Mouse (Mus musculus) midbrain, embryonic 16.5 days (tissue): ENCODE measurements around the gene Kremen2. TPM values are rescaled to one million over a fixed set of nuclear protein-coding genes. Genes with fewer than 3 reads are reported as not detected.

Source experiments
- ATAC-seq: fragments of 200-750 bp; cut with Nextera tagmentation; 2 replicates; pipeline ENCODE4 v1.8.0; 2017; ENCODE audit warnings: moderate TSS enrichment
- H3K27ac ChIP-seq: fragments of 300-500 bp; sonication (generic); 2 replicates; pipeline ENCODE4 v1.5.1; 2014; ENCODE audit warnings: mild to moderate bottlenecking, low read length, mixed read lengths
- H3K27me3 ChIP-seq: fragments of 300-500 bp; sonication (generic); 2 replicates; pipeline ENCODE4 v1.6.1; 2014; ENCODE audit warnings: low read depth, low read length, mixed read lengths; ENCODE audit not compliant: control insufficient read depth, insufficient read depth
- H3K36me3 ChIP-seq: fragments of 300-500 bp; sonication (generic); 2 replicates; pipeline ENCODE4 v1.6.1; 2014; ENCODE audit warnings: mild to moderate bottlenecking, low read length, moderate library complexity, mixed read lengths; ENCODE audit not compliant: control insufficient read depth, insufficient read depth
- H3K4me1 ChIP-seq: fragments of 300-500 bp; sonication (generic); 2 replicates; pipeline ENCODE4 v1.6.1; 2014; ENCODE audit warnings: mild to moderate bottlenecking, low read length, mixed read lengths; ENCODE audit not compliant: control insufficient read depth, insufficient read depth
- H3K4me2 ChIP-seq: fragments of 300-500 bp; sonication (generic); 2 replicates; pipeline ENCODE4 v1.6.1; 2014; ENCODE audit warnings: mild to moderate bottlenecking, low read length, mixed read lengths
- H3K4me3 ChIP-seq: fragments of 300-500 bp; sonication (generic); 2 replicates; pipeline ENCODE4 v1.5.1; 2014; ENCODE audit warnings: low read depth, mild to moderate bottlenecking, low read length, moderate library complexity, mixed read lengths
- H3K9ac ChIP-seq: fragments of 300-500 bp; sonication (generic); 2 replicates; pipeline ENCODE4 v1.6.1; 2014; ENCODE audit warnings: low read depth, low read length, mixed read lengths
- H3K9me3 ChIP-seq: fragments of 300-500 bp; sonication (generic); replicated peaks from 2 replicates; pipeline ENCODE4 v1.6.1; 2014; ENCODE audit warnings: mild to moderate bottlenecking, low read length, mixed read lengths; ENCODE audit not compliant: control insufficient read depth, poor library complexity, severe bottlenecking
- WGBS: fragments of 180-500 bp; shearing (Covaris S2); extraction: QIAGEN DNeasy Blood & Tissue Kit; methylation state at CpG from one replicate; pipeline ENCODE4 v1.1.7; 2014; 5-methylcytosine and 5-hydroxymethylcytosine counted together
- polyA plus RNA-seq: library from polyadenylated mRNA; unstranded; fragments of >200 nt; fragmentation: Nextera tagmentation; extraction: Ambion mirVana; gene quantifications from 2 replicates; pipeline ENCODE4 v1.2.1, GENCODE M21; 2015

Kremen2 gene
- polyA plus RNA-seq, 1 experiment from 2014 or later: 1.6 TPM

GRCm38 (mm10) chr17:23740598-23741021 is 5.0 kb downstream of the Kremen2 start, which contains the start of gene Paqr4:
Paqr4 (minus strand) TSS chr17:23740867.
- Histone ChIP-seq H3K9ac (peak within 1 kb of the TSS; percentile 84), H3K4me2 (peak within 1 kb of the TSS; percentile 91), H3K4me1 (peaks cover 32% of the 10 kb centered on the region), H3K27me3 (peaks cover 40% of the 10 kb centered on the region), H3K4me3 (peak within 1 kb of the TSS; percentile 76), H3K9me3 (no peaks in the 10 kb centered on the region), H3K36me3 (peaks cover 7% of the 10 kb centered on the region; the same call in 1 of the 2 replicates), H3K27ac (peak within 1 kb of the TSS; percentile 80)
- 7% methylated on average over 13 of the region's 13 CpGs for WGBS
- no peak; the same call in 1 of the 2 replicates for ATAC-seq

- H3K27ac ChIP-seq: peak overlapping the region; percentile 80
- H3K9ac ChIP-seq: peak overlapping the region; percentile 84
- H3K9me3 ChIP-seq: no peaks in the 10 kb centered on the region
- peak overlapping the region; percentile 91 for H3K4me2 ChIP-seq
- peaks cover 29% of the 10 kb centered on the region for H3K4me1 ChIP-seq
- peak; percentile 84 for ATAC-seq
- under 1% methylated on average over 33 of the region's 46 CpGs for WGBS
- peaks cover 9% of the 10 kb centered on the region; the same call in 1 of the 2 replicates for H3K36me3 ChIP-seq
- H3K27me3 ChIP-seq: peaks cover 40% of the 10 kb centered on the region
- H3K4me3 ChIP-seq: peak overlapping the region; percentile 76
These were observed 5.5 kb downstream of the Kremen2 start for GRCm38 (mm10) chr17:23740136-23740584.

GRCm38 (mm10) chr17:23739202-23740135 is 6.2 kb downstream of the Kremen2 start:
- Histone ChIP-seq H3K9ac (peak overlapping the region; percentile 84), H3K9me3 (no peaks in the 10 kb centered on the region), H3K27me3 (peaks cover 35% of the 10 kb centered on the region), H3K27ac (peak overlapping the region; percentile 80), H3K4me3 (peak overlapping the region; percentile 76), H3K4me2 (peak overlapping the region; percentile 91), H3K4me1 (peaks cover 25% of the 10 kb centered on the region), H3K36me3 (peaks cover 9% of the 10 kb centered on the region; the same call in 1 of the 2 replicates)
- ATAC-seq: peak; percentile 41
- WGBS: 1% methylated on average over 48 of the region's 48 CpGs

- peaks cover 29% of the 10 kb centered on the region for H3K27me3 ChIP-seq
- peaks cover 25% of the 10 kb centered on the region for H3K4me1 ChIP-seq
- ATAC-seq: no peak
These were observed 6.8 kb downstream of the Kremen2 start for GRCm38 (mm10) chr17:23738836-23739201.

GRCm38 (mm10) chr17:23737493-23738445 is 7.9 kb downstream of the Kremen2 start:
- Histone ChIP-seq H3K27me3 (peaks cover 19% of the 10 kb centered on the region), H3K36me3 (peaks cover 9% of the 10 kb centered on the region; the same call in 1 of the 2 replicates), H3K4me1 (peaks cover 25% of the 10 kb centered on the region), H3K27ac (no peak overlapping the region), H3K4me2 (peak overlapping the region; percentile 91), H3K9ac (peak overlapping the region; percentile 31; the same call in 1 of the 2 replicates), H3K4me3 (0 out of 2 replicates have a peak overlapping the region, but pooled peaks have one; percentile 6), H3K9me3 (no peaks in the 10 kb centered on the region)
- WGBS: 59% methylated on average over 15 of the region's 15 CpGs
- ATAC-seq: no peak

More at GRCm38 (mm10) chr17:23738836-23739201, 6.8 kb downstream of the Kremen2 start:
- peak overlapping the region; percentile 80 for H3K27ac ChIP-seq
- H3K4me2 ChIP-seq: peak overlapping the region; percentile 91
- peak overlapping the region; percentile 84 for H3K9ac ChIP-seq
- peak overlapping the region; percentile 76 for H3K4me3 ChIP-seq
- WGBS: 29% methylated on average over 2 of the region's 2 CpGs
- H3K9me3 ChIP-seq: no peaks in the 10 kb centered on the region
- H3K36me3 ChIP-seq: peaks cover 9% of the 10 kb centered on the region; the same call in 1 of the 2 replicates

- Histone ChIP-seq H3K4me2 (no peak overlapping the region), H3K9me3 (no peaks in the 10 kb centered on the region), H3K27me3 (no peaks in the 10 kb centered on the region), H3K36me3 (peaks cover 9% of the 10 kb centered on the region; the same call in 1 of the 2 replicates), H3K4me1 (peaks cover 17% of the 10 kb centered on the region), H3K4me3 (no peak overlapping the region), H3K27ac (no peak overlapping the region), H3K9ac (no peak overlapping the region)
- WGBS: 75% methylated on average over 1 of the region's 1 CpGs
- ATAC-seq: no peak
These were observed 11.3 kb downstream of the Kremen2 start for GRCm38 (mm10) chr17:23734341-23734740.

- 57% methylated on average over 1 of the region's 1 CpGs for WGBS
These were observed 15.2 kb downstream of the Kremen2 start for GRCm38 (mm10) chr17:23730441-23730840.

GRCm38 (mm10) chr17:23726758-23727142 is 18.9 kb downstream of the Kremen2 start:
- no peaks in the 10 kb centered on the region for H3K36me3 ChIP-seq
- WGBS: under 1% methylated on average over 20 of the region's 20 CpGs
- H3K9me3 ChIP-seq: no peaks in the 10 kb centered on the region
- peak overlapping the region; percentile 92 for H3K4me2 ChIP-seq
- peak overlapping the region; percentile 80 for H3K9ac ChIP-seq
- peak overlapping the region; percentile 90 for H3K4me3 ChIP-seq
- H3K27me3 ChIP-seq: no peaks in the 10 kb centered on the region
- ATAC-seq: peak; percentile 84
- peaks cover 10% of the 10 kb centered on the region; the same call in 1 of the 2 replicates for H3K4me1 ChIP-seq
- H3K27ac ChIP-seq: peak overlapping the region; percentile 58; the same call in 1 of the 2 replicates

More at GRCm38 (mm10) chr17:23730441-23730840, 15.2 kb downstream of the Kremen2 start:
- peaks cover 8% of the 10 kb centered on the region; the same call in 1 of the 2 replicates for H3K4me1 ChIP-seq
- no peaks in the 10 kb centered on the region for H3K9me3 ChIP-seq
- no peak overlapping the region for H3K4me3 ChIP-seq
- H3K36me3 ChIP-seq: peaks cover under 1% of the 10 kb centered on the region; the same call in 1 of the 2 replicates
- no peak for ATAC-seq
- H3K27ac ChIP-seq: no peak overlapping the region
- no peak overlapping the region for H3K9ac ChIP-seq
- no peaks in the 10 kb centered on the region for H3K27me3 ChIP-seq
- no peak overlapping the region for H3K4me2 ChIP-seq
